ENCODE assay signal across 8 mouse cellular contexts in the genomic region with DNA sequence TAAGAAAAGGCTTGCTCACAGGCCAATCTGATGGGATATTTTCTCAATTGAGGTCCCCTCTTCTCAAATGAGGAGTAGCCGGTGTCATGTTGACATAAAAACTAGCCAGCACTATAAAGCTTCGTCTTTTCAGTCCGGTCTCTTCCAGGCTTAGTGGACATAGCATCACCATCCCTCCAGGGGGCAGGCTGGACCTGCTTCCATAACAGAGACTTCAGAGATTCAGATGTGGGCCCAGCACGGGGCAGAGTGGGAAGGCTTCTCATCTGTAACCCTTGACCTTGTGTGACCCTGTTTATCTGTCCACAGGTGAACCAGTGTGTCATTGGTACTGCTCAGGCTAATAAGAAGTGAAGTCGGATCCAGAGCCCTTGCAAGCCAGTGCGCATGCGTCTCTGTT. TPM values are rescaled to one million over a fixed set of nuclear protein-coding genes. Genes with fewer than 3 reads are reported as not detected.
A peak's percentile ranks its signal among the peaks of the same experiment; 100 is the strongest.
DNase-seq lines count a peak whose midpoint lies in the region; ATAC-seq lines count a peak whose summit lies in the region.
"Not testable (repeated sequence)": the region's sequence is repeated elsewhere in the genome, so short reads cannot be mapped to it uniquely, and the experiment has no call there.

No protein-coding gene starts in this region.

- not testable (repeated sequence) for H3K27ac ChIP-seq in liver, embryonic 11.5 days (ENCODE audit: low read depth, low read length); midbrain, embryonic 11.5 days (ENCODE audit: low read depth, low read length)

- not testable (repeated sequence) for H3K27me3 ChIP-seq in liver, embryonic 11.5 days (replicated peaks; ENCODE audit: control insufficient read depth, insufficient read depth, low read length); midbrain, embryonic 11.5 days (ENCODE audit: control insufficient read depth, insufficient read depth, low read length)

- not testable (repeated sequence) for H3K4me2 ChIP-seq in liver, embryonic 11.5 days; midbrain, embryonic 11.5 days

- not testable (repeated sequence) for ATAC-seq in liver, embryonic 11.5 days (replicated peaks; ENCODE audit: low FRiP score); midbrain, embryonic 11.5 days (ENCODE audit: low FRiP score)

- H3K4me1 ChIP-seq in liver, embryonic 11.5 days (replicated peaks; ENCODE audit: control insufficient read depth, insufficient read depth, low read length) = peaks cover 13% of the 10 kb centered on the region
- H3K4me1 ChIP-seq in midbrain, embryonic 11.5 days (ENCODE audit: control insufficient read depth, insufficient read depth, low read length) = peaks cover 13% of the 10 kb centered on the region

- DNase-seq in B cell, adult 2 months = peak; percentile 51 to 57
- DNase-seq in adrenal gland, postnatal 25 days = peak; percentile 58
- DNase-seq in embryo, embryonic 10.5 days (ENCODE audit: low spot score) = peak; percentile 62
- peak; percentile 49 to 65 for DNase-seq in heart, adult 18-20 months
- peak; percentile 64 for DNase-seq in kidney, adult 9 months
- peak; percentile 37 for DNase-seq in liver, embryonic 11.5 days (ENCODE audit: low spot score)
- peak; percentile 87 for DNase-seq in midbrain, embryonic 11.5 days (ENCODE audit: low spot score, missing footprints)
- DNase-seq in spleen, postnatal 4 days (ENCODE audit: low spot score in 2 of 2) = peak; percentile 47 to 69

- WGBS in liver, embryonic 11.5 days = 70% methylated on average over 7 of the region's 7 CpGs
- WGBS in midbrain, embryonic 11.5 days = 72% methylated on average over 7 of the region's 7 CpGs

- peaks cover 31% of the 10 kb centered on the region for H3K36me3 ChIP-seq in liver, embryonic 11.5 days (ENCODE audit: control insufficient read depth, insufficient read depth, low read length)
- not testable (repeated sequence) for H3K36me3 ChIP-seq in midbrain, embryonic 11.5 days (ENCODE audit: control insufficient read depth, insufficient read depth, low read length)

- not testable (repeated sequence) for H3K9me3 ChIP-seq in liver, embryonic 11.5 days (ENCODE audit: control insufficient read depth, low read length); midbrain, embryonic 11.5 days (ENCODE audit: control insufficient read depth, low read length)

- not testable (repeated sequence) for H3K4me3 ChIP-seq in liver, embryonic 11.5 days (ENCODE audit: low read depth, low read length); midbrain, embryonic 11.5 days (ENCODE audit: low read depth, low read length)

- H3K9ac ChIP-seq in liver, embryonic 11.5 days (ENCODE audit: low read depth, low read length); midbrain, embryonic 11.5 days (ENCODE audit: low read length): not testable (repeated sequence)

RNA-seq across cellular contexts. Expression of a gene that starts 1.1 kb away (rescaled TPM):
- total RNA-seq in adrenal gland, postnatal 25 days (2021) = 29.8 and 44.1 TPM in 2 replicates
- 10 to 100 TPM; 15.3 to 16.5 TPM for total RNA-seq in heart, adult 18-20 months (2021)
- 3.2 and 3.4 TPM in 2 replicates for polyA plus RNA-seq in liver, embryonic 11.5 days (2014; fragmentation: Nextera tagmentation; extraction: Ambion mirVana)
- 3.6 and 3.7 TPM in 2 replicates for polyA plus RNA-seq in midbrain, embryonic 11.5 days (2014; fragmentation: Nextera tagmentation; extraction: Ambion mirVana)

RNA-seq across cellular contexts. Expression of a gene that starts 7.6 kb away (rescaled TPM):
- 150 and 153 TPM in 2 replicates for total RNA-seq in adrenal gland, postnatal 25 days (2021)
- total RNA-seq in heart, adult 18-20 months (2021) = 100 to 1,000 TPM in 1 of 2 experiments, 10 to 100 TPM in 1; 93.2 to 100 TPM
- polyA plus RNA-seq in liver, embryonic 11.5 days (2014; fragmentation: Nextera tagmentation; extraction: Ambion mirVana) = 159 and 171 TPM in 2 replicates
- 146 and 157 TPM in 2 replicates for polyA plus RNA-seq in midbrain, embryonic 11.5 days (2014; fragmentation: Nextera tagmentation; extraction: Ambion mirVana)

RNA-seq across cellular contexts. Expression of a gene that starts 9.3 kb away (rescaled TPM):
- total RNA-seq in adrenal gland, postnatal 25 days (2021) = 25.9 and 26.7 TPM in 2 replicates
- 1 to 10 TPM; 3.6 to 5.5 TPM for total RNA-seq in heart, adult 18-20 months (2021)
- 1.4 and 1.6 TPM in 2 replicates for polyA plus RNA-seq in liver, embryonic 11.5 days (2014; fragmentation: Nextera tagmentation; extraction: Ambion mirVana)
- 1.8 and 2.3 TPM in 2 replicates for polyA plus RNA-seq in midbrain, embryonic 11.5 days (2014; fragmentation: Nextera tagmentation; extraction: Ambion mirVana)

RNA-seq across cellular contexts. Expression of a gene that starts 14.9 kb away (rescaled TPM):
- total RNA-seq in adrenal gland, postnatal 25 days (2021) = 3.5 and 4.0 TPM in 2 replicates
- 1 to 10 TPM in 1 of 2 experiments, under 1 TPM in 1; 0.37 to 1.1 TPM for total RNA-seq in heart, adult 18-20 months (2021)
- polyA plus RNA-seq in liver, embryonic 11.5 days (2014; fragmentation: Nextera tagmentation; extraction: Ambion mirVana) = 8.6 and 8.7 TPM in 2 replicates
- 3.8 and 6.4 TPM in 2 replicates for polyA plus RNA-seq in midbrain, embryonic 11.5 days (2014; fragmentation: Nextera tagmentation; extraction: Ambion mirVana)

RNA-seq across cellular contexts. Expression of a gene that starts 41.2 kb away (rescaled TPM):
- 5.1 and 8.0 TPM in 2 replicates for total RNA-seq in adrenal gland, postnatal 25 days (2021)
- total RNA-seq in heart, adult 18-20 months (2021) = 1 to 10 TPM; 2.6 to 3.7 TPM
- 9.7 and 9.9 TPM in 2 replicates for polyA plus RNA-seq in liver, embryonic 11.5 days (2014; fragmentation: Nextera tagmentation; extraction: Ambion mirVana)
- polyA plus RNA-seq in midbrain, embryonic 11.5 days (2014; fragmentation: Nextera tagmentation; extraction: Ambion mirVana) = 13.4 and 13.6 TPM in 2 replicates

Comparison
In these comparisons a context has a peak if more than half of its experiments do, and no peak if none do; other contexts are left out.
1. DNase-seq: peak in every context shown above with its lines; median percentile 87 in midbrain, embryonic 11.5 days; 64 in kidney, adult 9 months; 62 in embryo, embryonic 10.5 days; 58 in adrenal gland, postnatal 25 days; 58 in spleen, postnatal 4 days; 57 in heart, adult 18-20 months; 54 in B cell, adult 2 months; 37 in liver, embryonic 11.5 days.